Mouse (Mus musculus) liver, adult 2 months (tissue): Measurements from ENCODE around the gene Fam19a1.

Experiments
- CTCF ChIP-seq: fragments of 200-500 bp; IDR thresholded peaks from 2 replicates; pipeline ENCODE4 v1.5.1; 2011; ENCODE audit warnings: low read depth, low read length, control low read depth
- POLR2A ChIP-seq: fragments of 200-500 bp; IDR thresholded peaks from 2 replicates; pipeline ENCODE4 v1.6.1; 2011; ENCODE audit warnings: low read length, control low read depth; ENCODE audit not compliant: insufficient read depth; ENCODE audit errors: extremely low read depth

DNA sequence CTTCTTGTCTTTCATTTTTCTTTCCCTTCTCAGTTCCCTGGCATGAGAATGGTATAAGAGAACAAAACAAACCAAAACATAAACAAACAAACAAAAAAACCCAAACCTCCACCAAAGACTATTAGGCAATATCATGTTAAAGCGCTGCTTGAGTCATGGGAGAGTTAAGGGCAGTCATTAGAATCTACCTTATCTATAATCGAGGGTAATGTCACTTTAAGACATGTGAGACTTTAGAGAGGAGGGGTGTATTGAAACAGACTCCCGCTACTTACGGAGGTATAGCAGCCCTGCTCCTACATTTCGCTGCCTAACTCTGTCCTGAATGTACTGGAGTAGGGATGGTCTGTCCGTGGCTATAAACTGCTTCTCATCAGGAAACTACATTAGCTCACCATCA is at the start of gene Fam19a1:
- TF ChIP-seq CTCF (no peak), POLR2A (no peak)
